Mouse (Mus musculus) megakaryocyte-erythroid progenitor cell, adult 5-6 weeks (primary cell): ENCODE data around the gene B3galt4. TPM values are rescaled to one million over a fixed set of nuclear protein-coding genes. Genes with fewer than 3 reads are reported as not detected.
A peak's percentile ranks its signal among the peaks of the same experiment; 100 is the strongest.
"Not testable (repeated sequence)": the region's sequence is repeated elsewhere in the genome, so short reads cannot be mapped to it uniquely, and the experiment has no call there.

ENCODE experiments used
- ATAC-seq: replicated peaks from 2 replicates; pipeline ENCODE4 v1.8.0; 2016; ENCODE audit warnings: mild to moderate bottlenecking, inconsistent platforms; ENCODE audit not compliant: severe bottlenecking, poor library complexity, low FRiP score, low TSS enrichment
- total RNA-seq, 2 experiments: library from RNA; stranded (forward) in 1 of 2; stranded (reverse) in 1 of 2; fragments of 200-1000, 215-1000 nt in 1 of 2; fragments of >200 nt in 1 of 2; fragmentation: Nextera tagmentation in 1 of 2; gene quantifications; 2 replicates each; pipeline ENCODE4 v1.2.3; 2014 to 2017

Gene B3galt4
- total RNA-seq, 2 experiments from 2014 or later: 0.90 TPM; not detected in 1

DNA sequence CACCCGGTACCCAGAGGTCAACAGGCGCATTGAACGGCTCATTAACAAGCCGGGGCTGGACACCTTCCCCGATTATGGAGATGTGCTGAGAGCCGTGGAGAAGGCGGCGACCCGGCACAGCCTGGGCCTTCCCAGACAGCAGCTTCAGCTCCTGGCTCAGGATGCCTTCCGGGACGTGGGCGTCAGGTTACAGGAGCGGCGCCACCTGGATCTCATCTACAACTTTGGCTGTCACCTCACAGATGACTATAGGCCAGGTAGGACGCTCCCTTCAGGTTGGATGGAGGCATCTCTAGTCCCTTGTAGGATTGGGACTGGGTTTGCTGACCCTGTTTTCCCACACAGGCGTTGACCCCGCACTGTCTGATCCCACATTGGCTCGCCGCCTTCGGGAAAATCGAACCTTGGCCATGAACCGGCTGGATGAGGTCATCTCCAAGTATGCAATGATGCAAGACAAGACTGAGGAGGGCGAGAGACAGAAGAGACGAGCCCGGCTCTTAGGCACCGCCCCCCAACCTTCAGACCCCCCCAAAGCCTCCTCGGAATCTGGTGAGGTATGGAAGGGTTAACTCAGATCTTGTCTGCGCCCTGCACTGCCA, 39.4 kb downstream of the B3galt4 start:
- no peak for ATAC-seq

DNA sequence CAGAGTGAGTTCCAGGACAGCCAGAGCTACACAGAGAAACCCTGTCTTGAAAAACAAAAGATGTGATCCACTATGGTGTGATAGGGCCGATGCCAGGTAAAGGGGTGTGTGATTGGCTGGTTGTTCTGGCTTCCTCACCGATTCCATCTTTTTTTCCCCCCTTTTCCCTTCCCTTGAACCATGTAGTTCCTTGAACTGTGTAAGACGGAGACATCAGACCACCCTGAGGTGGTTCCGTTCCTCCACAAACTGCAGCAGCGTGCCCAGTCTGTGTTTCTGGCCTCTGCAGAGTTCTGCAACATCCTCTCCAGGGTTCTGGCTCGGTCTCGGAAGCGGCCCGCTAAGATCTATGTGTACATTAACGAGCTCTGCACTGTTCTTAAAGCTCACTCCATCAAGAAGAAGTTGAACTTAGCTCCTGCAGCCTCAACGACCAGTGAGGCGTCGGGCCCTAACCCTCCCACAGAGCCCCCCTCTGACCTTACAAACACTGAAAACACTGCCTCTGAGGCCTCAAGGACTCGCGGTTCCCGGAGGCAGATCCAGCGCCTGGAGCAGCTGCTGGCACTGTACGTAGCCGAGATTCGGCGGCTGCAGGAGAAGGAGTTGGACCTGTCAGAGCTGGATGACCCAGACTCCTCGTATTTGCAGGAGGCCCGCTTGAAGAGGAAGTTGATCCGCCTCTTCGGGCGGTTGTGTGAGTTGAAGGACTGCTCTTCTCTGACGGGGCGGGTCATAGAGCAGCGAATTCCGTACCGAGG, 40.1 kb downstream of the B3galt4 start:
- no peak for ATAC-seq

DNA sequence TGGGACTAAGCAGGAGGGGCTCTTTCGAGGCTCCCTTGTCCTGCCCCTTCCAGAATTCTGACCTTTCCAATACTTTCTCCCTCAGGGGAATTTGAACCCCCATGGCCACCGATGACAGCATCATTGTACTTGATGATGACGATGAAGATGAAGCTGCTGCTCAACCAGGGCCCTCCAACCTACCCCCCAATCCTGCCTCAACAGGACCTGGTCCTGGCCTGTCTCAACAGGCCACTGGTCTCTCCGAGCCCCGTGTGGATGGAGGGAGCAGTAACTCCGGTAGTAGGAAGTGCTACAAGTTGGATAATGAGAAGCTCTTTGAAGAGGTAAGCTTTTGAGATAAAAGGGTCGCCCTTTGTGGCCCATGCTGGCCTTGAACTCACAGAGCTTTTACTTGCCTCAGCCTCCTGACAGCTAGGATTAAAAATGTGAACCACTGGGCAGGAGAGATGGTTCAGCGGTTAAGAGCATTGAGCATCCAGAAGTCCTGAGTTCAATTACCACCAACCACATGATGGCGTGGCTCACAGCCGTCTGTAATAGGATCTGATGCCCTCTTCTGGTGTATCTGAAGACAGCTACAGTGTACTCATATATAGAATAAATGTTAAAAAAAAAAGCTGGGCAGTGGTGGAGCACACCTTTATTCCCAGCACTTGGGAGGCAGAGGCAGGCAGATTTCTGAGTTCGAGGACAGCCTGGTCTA, 40.8 kb downstream of the B3galt4 start:
- no peak for ATAC-seq

DNA sequence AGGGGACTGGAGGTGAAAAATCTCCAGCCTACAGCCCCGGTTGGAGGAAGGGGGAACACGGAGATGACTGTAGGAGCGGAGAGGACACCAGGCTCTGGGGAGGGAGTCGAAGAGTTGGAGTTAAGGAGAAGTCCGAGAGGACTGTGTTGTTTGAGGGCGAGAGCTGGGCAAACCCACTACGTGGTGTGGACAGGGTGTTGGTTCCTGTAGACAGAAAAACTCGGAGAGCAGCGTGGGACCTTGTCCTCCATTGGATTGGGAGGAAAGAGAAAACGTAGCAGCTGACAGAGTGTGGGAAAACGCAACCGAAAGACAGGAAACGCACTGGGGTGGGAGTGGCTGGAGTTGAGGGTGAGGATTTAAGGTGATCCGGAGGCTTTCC, 41.4 kb downstream of the B3galt4 start:
- ATAC-seq: peak; percentile 13

DNA sequence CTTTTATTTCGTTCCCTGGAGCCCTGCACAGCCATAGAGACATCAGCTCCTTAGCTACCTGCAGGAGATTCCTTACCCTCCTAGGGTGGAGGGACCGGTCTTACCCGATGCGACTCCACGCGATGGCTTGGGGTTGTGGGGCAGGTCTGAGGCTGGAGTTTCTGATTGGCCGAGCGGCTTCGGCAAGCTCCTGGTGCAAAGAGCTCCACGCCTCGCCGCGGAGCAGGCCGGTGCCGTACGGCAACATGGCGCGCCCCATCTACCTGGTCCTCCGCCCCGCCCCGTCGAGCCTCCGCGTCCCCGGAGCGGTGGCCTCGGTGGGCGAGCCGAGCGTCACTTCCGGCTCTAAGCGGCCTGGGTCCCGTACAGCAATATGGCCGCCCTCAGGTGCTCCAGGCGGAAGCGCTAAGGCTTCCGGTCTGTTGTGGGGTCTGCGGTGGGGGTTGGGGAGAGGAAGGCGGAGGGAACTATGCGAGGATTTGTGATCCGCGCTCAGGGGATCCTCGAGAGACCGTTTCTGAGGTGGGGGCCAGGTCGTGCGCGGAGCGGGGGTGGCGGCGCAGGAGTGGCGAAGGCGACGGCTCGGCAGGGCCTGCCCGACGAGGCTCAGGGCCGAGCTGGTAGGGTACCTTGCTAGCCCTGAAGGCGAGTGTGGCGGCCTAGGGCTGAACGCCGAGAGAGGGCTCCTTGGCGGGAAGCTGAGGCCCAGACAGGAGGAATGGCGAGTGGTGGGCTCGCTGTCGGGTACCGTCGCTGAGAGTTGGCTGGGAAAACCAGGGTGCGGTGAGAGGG, 42.0 kb downstream of the B3galt4 start, which contains the start of gene Daxx:
Gene Daxx, plus strand, starts transcription at position 338 of the 792 bp plus-strand sequence.
- peak; percentile 92 for ATAC-seq

DNA sequence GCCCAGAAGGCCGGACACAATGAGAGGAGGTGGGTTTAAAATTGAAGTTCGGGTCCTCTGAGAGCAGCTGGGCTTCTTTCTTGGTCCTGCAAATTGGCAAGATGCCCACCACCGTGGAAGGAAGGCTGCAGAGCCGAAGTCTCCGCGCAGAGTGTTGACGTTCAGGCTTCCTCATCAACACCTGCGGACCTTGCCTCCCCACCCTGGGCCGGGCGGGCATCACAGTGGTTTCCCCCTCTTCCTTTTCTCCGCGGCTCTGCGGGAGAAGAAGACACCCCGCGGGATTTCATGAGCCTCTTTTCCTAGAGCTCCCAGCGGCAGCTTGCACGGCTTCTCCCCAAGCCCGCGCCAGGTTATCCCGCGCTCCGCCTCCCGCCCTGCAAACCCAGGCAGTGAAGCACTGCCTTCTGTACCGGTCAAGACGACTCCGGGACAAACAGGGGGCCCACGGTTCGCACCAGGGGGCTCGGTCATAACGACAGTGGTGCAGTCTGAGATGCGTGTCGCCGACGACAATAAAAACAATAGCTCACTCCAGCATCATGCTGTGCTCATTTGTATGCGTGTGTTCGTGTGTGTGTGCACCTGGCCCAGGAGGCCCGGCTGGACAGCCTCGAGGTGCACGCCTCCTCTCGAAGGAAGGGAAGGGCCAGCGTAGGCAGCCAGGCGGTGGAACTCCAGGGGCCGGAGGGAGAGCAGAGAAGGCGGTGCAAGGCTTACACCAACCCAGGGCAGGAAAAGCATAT, 42.8 kb downstream of the B3galt4 start:
- peak; percentile 3; the same call in 1 of the 2 replicates for ATAC-seq

DNA sequence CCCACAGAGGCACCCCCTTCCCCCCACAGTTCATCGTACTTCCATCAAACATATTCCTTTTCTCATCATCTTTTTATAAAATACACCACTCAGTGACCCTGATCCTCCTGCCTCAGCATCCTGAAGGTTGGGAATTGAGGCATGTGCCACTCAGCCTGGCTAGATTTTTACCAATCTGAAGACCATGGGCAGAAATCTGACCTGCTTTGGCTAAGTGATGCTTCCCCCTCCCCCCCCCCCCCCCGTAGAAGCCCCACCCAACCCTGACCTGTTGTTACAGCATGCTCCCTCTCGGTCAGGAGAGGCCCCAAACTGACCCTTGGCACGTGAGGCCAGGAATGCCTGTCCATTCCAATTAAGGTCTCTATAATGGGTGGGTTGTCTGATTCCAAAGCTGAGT, 46.5 kb downstream of the B3galt4 start, which contains the start of gene Platr17:
Gene Platr17, plus strand, starts transcription at position 301 of the 400 bp plus-strand sequence.
- ATAC-seq: not testable (repeated sequence)

DNA sequence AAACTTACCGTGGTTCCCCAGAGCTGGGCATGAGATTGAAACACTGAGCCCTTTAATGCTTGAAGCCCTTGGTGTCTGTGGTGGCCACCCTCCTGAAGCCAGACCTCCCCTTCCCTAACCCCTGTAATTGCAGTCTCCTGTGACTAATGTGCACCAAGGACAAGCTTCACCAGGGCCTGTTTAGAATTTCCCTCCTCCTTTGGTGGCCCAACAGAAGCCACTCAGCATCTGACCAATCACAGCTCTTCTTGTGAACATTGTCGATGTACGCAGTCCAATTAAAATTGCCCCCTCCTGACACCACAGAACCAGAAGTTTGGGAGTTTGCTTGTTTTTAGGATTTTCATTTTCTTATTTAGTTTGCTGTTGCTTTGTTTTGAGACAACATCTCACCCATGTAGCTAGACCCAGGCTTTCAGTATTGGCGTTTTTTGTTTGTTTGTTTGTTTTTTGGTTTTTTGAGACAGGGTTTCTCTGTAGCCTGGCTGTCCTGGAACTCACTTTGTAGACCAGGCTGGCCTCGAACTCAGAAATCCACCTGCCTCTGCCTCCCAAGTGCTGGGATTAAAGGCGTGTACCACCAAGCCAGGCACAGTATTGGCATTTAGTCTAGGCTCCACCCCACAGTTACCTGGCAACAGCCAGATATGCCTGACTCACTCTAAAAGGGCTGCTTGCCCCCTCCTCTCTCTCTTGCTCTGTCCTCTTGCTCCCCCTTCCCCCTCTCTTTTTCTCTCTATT, 47.2 kb downstream of the B3galt4 start:
- ATAC-seq: not testable (repeated sequence)

DNA sequence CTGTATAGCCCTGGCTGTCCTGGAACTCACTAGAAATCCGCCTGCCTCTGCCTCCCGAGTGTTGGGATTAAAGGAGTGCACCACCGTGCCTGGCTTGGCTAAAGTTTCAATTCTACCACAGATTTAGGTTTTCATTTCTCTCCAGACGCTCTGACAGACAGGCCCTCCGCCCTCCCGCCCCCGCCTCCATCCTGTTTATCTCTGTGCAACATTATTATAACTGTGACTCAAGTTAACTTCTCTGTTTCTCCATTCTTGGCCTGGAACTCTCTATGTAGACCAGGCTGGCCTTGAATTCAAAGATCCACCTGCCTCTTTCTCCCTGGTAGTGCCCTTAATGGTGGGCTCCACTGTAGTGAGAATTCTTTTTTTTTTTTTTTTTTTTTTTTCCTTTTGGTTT, 48.8 kb downstream of the B3galt4 start:
- no peak for ATAC-seq

DNA sequence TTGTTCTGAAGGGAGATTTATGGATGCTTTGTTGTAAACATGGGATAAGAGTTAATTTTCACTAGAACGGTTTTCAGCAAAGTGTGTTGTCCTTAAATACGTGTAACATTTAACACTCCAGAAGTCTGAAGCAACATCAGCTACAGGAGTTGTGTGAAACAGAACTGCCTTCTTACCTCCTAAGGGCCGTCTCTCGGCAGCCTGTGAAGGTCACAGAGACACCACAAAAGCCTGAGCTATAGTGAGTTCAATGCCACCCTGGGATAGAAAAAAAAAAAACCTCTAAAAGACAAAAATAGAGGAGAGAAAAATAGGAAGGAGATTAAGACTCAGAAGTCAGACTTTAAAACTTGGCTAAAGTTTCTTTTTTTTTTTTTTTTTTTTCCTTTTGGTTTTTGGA, 49.2 kb downstream of the B3galt4 start:
- ATAC-seq: no peak

DNA sequence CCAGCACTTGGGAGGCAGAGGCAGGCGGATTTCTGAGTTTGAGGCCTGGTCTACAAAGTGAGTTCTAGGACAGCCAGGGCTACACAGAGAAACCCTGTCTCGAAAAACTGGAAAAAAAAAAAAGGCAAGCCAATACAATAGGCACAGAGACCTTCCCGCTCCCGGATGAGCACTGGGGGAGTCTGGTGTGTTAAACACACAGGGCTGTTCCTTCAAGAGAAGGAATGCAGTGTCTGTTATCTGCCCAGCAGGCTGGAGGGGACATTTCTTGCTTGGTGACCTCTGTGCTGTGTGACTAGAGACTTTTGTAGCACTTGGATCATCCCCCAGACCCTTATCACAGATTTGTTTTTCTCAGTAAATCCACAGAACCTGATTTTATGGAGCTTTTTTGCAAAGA, 49.6 kb downstream of the B3galt4 start:
- no peak for ATAC-seq

DNA sequence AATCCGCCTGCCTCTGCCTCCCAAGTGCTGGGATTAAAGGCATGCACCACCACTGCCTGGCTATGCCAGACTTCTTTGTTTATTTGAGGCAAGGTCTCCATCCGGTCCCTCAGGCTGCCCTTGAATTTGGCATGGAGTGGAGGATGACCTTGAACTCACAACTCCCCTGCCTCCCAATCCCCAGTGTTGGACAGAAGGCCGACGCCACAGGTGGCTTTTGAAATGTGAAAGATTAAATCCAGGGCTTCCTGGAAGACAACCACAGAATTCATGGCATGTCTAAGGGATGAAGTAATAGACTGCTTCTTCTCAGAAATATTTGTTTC, 50.3 kb downstream of the B3galt4 start:
- ATAC-seq: no peak

DNA sequence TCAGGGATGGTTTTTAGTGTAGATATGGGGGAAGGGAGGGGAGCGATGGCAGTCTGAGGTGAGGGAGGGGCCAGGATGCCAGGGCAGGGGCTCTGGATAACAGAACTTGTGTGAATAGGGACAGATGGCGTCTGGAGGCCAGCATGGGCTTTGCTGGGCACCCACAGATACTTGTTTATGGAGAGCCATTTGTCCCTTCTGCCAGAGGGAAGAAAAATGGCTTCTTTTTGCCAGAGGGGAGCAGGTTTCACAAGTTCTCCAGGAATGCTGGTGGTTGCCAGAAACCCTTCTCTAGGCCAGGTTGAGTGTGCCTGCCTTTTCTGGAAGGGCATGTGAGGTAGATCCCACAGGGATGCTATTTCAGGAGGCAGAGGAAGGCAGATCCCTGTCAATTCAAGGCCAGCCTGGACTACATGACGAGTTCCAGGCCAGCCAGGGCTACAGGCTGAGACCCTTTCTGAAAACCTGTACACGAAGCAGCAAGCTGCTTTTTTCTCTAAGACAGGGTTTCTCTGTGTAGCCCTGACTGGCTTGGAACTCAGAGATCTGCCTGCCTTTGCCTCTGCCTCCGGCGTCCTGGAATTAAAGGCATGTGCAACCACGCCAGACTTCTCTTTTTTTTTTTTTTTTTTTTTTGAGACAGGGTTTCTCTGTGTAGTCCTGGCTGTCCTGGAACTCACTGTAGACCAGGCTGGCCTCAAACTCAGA, 50.9 kb downstream of the B3galt4 start:
- ATAC-seq: no peak

Other genes with a start within 250 kb of the B3galt4 start
Only the 30 nearest of the 32 such genes appear.
- gene March2, start 232.8 kb downstream of the B3galt4 start, total RNA-seq (2014; fragmentation: Nextera tagmentation): 53.7 and 55.5 TPM in 2 replicates
- gene March2, start 232.8 kb downstream of the B3galt4 start, total RNA-seq (2017): 33.4 and 48.1 TPM in 2 replicates
- gene Rab11b, start 191.0 kb downstream of the B3galt4 start, total RNA-seq (2014; fragmentation: Nextera tagmentation): 98.0 and 144 TPM in 2 replicates
- 27.5 and 33.0 TPM in 2 replicates for gene Rab11b, start 191.0 kb downstream of the B3galt4 start, total RNA-seq (2017)
- 14.9 and 18.2 TPM in 2 replicates for gene Angptl4, start 169.7 kb downstream of the B3galt4 start, total RNA-seq (2014; fragmentation: Nextera tagmentation)
- 13.0 and 17.1 TPM in 2 replicates for gene Angptl4, start 169.7 kb downstream of the B3galt4 start, total RNA-seq (2017)
- 12.0 and 19.7 TPM in 2 replicates for gene Kank3, start 141.0 kb downstream of the B3galt4 start, total RNA-seq (2014; fragmentation: Nextera tagmentation)
- 1.6 and 2.4 TPM in 2 replicates for gene Kank3, start 141.0 kb downstream of the B3galt4 start, total RNA-seq (2017)
- 3,294 and 3,898 TPM in 2 replicates for gene Rps28, start 126.9 kb downstream of the B3galt4 start, total RNA-seq (2014; fragmentation: Nextera tagmentation)
- 3,120 and 3,626 TPM in 2 replicates for gene Rps28, start 126.9 kb downstream of the B3galt4 start, total RNA-seq (2017)
- gene Ndufa7, start 126.9 kb downstream of the B3galt4 start, total RNA-seq (2014; fragmentation: Nextera tagmentation): 261 and 275 TPM in 2 replicates
- 85.6 and 250 TPM in 2 replicates for gene Ndufa7, start 126.9 kb downstream of the B3galt4 start, total RNA-seq (2017)
- gene Cd320, start 108.4 kb downstream of the B3galt4 start, total RNA-seq (2014; fragmentation: Nextera tagmentation): 11.4 and 19.2 TPM in 2 replicates
- gene Cd320, start 108.4 kb downstream of the B3galt4 start, total RNA-seq (2017): 14.1 and 19.6 TPM in 2 replicates
- gene Gm7029, start 77.7 kb downstream of the B3galt4 start, total RNA-seq (2014; fragmentation: Nextera tagmentation): not detected in 2 replicates
- gene Gm7029, start 77.7 kb downstream of the B3galt4 start, total RNA-seq (2017): not detected in 2 replicates
- 14.7 and 31.9 TPM in 2 replicates for gene Kifc1, start 60.8 kb downstream of the B3galt4 start, total RNA-seq (2014; fragmentation: Nextera tagmentation)
- 15.6 and 17.0 TPM in 2 replicates for gene Kifc1, start 60.8 kb downstream of the B3galt4 start, total RNA-seq (2017)
- not detected in 2 replicates for gene Platr17, start 46.4 kb downstream of the B3galt4 start, total RNA-seq (2014; fragmentation: Nextera tagmentation)
- gene Platr17, start 46.4 kb downstream of the B3galt4 start, total RNA-seq (2017): not detected in 2 replicates
- gene Daxx, start 42.1 kb downstream of the B3galt4 start, total RNA-seq (2014; fragmentation: Nextera tagmentation): 60.3 and 70.5 TPM in 2 replicates
- gene Daxx, start 42.1 kb downstream of the B3galt4 start, total RNA-seq (2017): 41.3 and 49.0 TPM in 2 replicates
- gene Tapbp, start 35.6 kb downstream of the B3galt4 start, total RNA-seq (2014; fragmentation: Nextera tagmentation): 47.9 and 65.3 TPM in 2 replicates
- gene Tapbp, start 35.6 kb downstream of the B3galt4 start, total RNA-seq (2017): 35.6 and 42.1 TPM in 2 replicates
- gene Zbtb22, start 35.6 kb downstream of the B3galt4 start, total RNA-seq (2014; fragmentation: Nextera tagmentation): 18.0 and 18.4 TPM in 2 replicates
- 14.9 and 18.6 TPM in 2 replicates for gene Zbtb22, start 35.6 kb downstream of the B3galt4 start, total RNA-seq (2017)
- gene Rgl2, start 21.9 kb downstream of the B3galt4 start, total RNA-seq (2014; fragmentation: Nextera tagmentation): 42.6 and 49.0 TPM in 2 replicates
- 10.4 and 14.0 TPM in 2 replicates for gene Rgl2, start 21.9 kb downstream of the B3galt4 start, total RNA-seq (2017)
- gene Pfdn6, start 11.1 kb downstream of the B3galt4 start, total RNA-seq (2014; fragmentation: Nextera tagmentation): 192 and 240 TPM in 2 replicates
- gene Pfdn6, start 11.1 kb downstream of the B3galt4 start, total RNA-seq (2017): 209 and 235 TPM in 2 replicates
- 75.2 and 76.4 TPM in 2 replicates for gene Wdr46, start 10.8 kb downstream of the B3galt4 start, total RNA-seq (2014; fragmentation: Nextera tagmentation)
- gene Wdr46, start 10.8 kb downstream of the B3galt4 start, total RNA-seq (2017): 78.8 and 105 TPM in 2 replicates
- gene Vps52, start 4.3 kb upstream of the B3galt4 start, total RNA-seq (2014; fragmentation: Nextera tagmentation): 41.4 and 51.4 TPM in 2 replicates
- 17.4 and 26.2 TPM in 2 replicates for gene Vps52, start 4.3 kb upstream of the B3galt4 start, total RNA-seq (2017)
- 6,055 and 6,432 TPM in 2 replicates for gene Rps18, start 4.5 kb upstream of the B3galt4 start, total RNA-seq (2014; fragmentation: Nextera tagmentation)
- gene Rps18, start 4.5 kb upstream of the B3galt4 start, total RNA-seq (2017): 1,728 and 1,730 TPM in 2 replicates
- gene H2-K1, start 48.9 kb upstream of the B3galt4 start, total RNA-seq (2014; fragmentation: Nextera tagmentation): 870 and 1,054 TPM in 2 replicates
- 664 and 816 TPM in 2 replicates for gene H2-K1, start 48.9 kb upstream of the B3galt4 start, total RNA-seq (2017)
- 12.8 and 24.7 TPM in 2 replicates for gene Ring1, start 73.2 kb upstream of the B3galt4 start, total RNA-seq (2014; fragmentation: Nextera tagmentation)
- gene Ring1, start 73.2 kb upstream of the B3galt4 start, total RNA-seq (2017): 13.5 and 15.4 TPM in 2 replicates
- gene H2-Ke6, start 76.6 kb upstream of the B3galt4 start, total RNA-seq (2014; fragmentation: Nextera tagmentation): 118 and 144 TPM in 2 replicates
- gene H2-Ke6, start 76.6 kb upstream of the B3galt4 start, total RNA-seq (2017): 41.6 and 46.8 TPM in 2 replicates
- gene Slc39a7, start 80.2 kb upstream of the B3galt4 start, total RNA-seq (2014; fragmentation: Nextera tagmentation): 18.1 and 18.3 TPM in 2 replicates
- gene Slc39a7, start 80.2 kb upstream of the B3galt4 start, total RNA-seq (2017): 94.1 and 169 TPM in 2 replicates
- gene Rxrb, start 80.3 kb upstream of the B3galt4 start, total RNA-seq (2014; fragmentation: Nextera tagmentation): 49.6 and 58.9 TPM in 2 replicates
- 31.4 and 33.3 TPM in 2 replicates for gene Rxrb, start 80.3 kb upstream of the B3galt4 start, total RNA-seq (2017)
- gene Col11a2, start 87.9 kb upstream of the B3galt4 start, total RNA-seq (2014; fragmentation: Nextera tagmentation): 1.1 and 3.6 TPM in 2 replicates
- 0.05 and 0.46 TPM in 2 replicates for gene Col11a2, start 87.9 kb upstream of the B3galt4 start, total RNA-seq (2017)
- 6.2 and 15.1 TPM in 2 replicates for gene H2-Oa, start 140.9 kb upstream of the B3galt4 start, total RNA-seq (2014; fragmentation: Nextera tagmentation)
- 0.75 and 5.8 TPM in 2 replicates for gene H2-Oa, start 140.9 kb upstream of the B3galt4 start, total RNA-seq (2017)
- 26.4 and 41.6 TPM in 2 replicates for gene H2-DMa, start 168.1 kb upstream of the B3galt4 start, total RNA-seq (2014; fragmentation: Nextera tagmentation)
- 35.0 and 36.7 TPM in 2 replicates for gene H2-DMa, start 168.1 kb upstream of the B3galt4 start, total RNA-seq (2017)
- gene Brd2, start 171.1 kb upstream of the B3galt4 start, total RNA-seq (2014; fragmentation: Nextera tagmentation): 173 and 198 TPM in 2 replicates
- 312 and 511 TPM in 2 replicates for gene Brd2, start 171.1 kb upstream of the B3galt4 start, total RNA-seq (2017)
- 0.81 and 2.9 TPM in 2 replicates for gene H2-DMb2, start 191.8 kb upstream of the B3galt4 start, total RNA-seq (2014; fragmentation: Nextera tagmentation)
- not detected in 2 replicates for gene H2-DMb2, start 191.8 kb upstream of the B3galt4 start, total RNA-seq (2017)
- 3.8 and 9.1 TPM in 2 replicates for gene H2-DMb1, start 201.6 kb upstream of the B3galt4 start, total RNA-seq (2014; fragmentation: Nextera tagmentation)
- gene H2-DMb1, start 201.6 kb upstream of the B3galt4 start, total RNA-seq (2017): 10.1 and 22.9 TPM in 2 replicates
- gene Tap1, start 236.1 kb upstream of the B3galt4 start, total RNA-seq (2014; fragmentation: Nextera tagmentation): 43.7 and 55.5 TPM in 2 replicates
- gene Tap1, start 236.1 kb upstream of the B3galt4 start, total RNA-seq (2017): 58.0 and 76.1 TPM in 2 replicates